Mouse (Mus musculus) urinary bladder, postnatal 25 days (tissue): ENCODE results near the gene Ttll1.
A peak's percentile ranks its signal among the peaks of the same experiment; 100 is the strongest.
"Not testable (repeated sequence)": the region's sequence is repeated elsewhere in the genome, so short reads cannot be mapped to it uniquely, and the experiment has no call there.

Experiments
- DNase-seq: peaks from one replicate; pipeline ENCODE4 v3.0.0; 2022; ENCODE audit warnings: low spot score

Gene Ttll1

DNA sequence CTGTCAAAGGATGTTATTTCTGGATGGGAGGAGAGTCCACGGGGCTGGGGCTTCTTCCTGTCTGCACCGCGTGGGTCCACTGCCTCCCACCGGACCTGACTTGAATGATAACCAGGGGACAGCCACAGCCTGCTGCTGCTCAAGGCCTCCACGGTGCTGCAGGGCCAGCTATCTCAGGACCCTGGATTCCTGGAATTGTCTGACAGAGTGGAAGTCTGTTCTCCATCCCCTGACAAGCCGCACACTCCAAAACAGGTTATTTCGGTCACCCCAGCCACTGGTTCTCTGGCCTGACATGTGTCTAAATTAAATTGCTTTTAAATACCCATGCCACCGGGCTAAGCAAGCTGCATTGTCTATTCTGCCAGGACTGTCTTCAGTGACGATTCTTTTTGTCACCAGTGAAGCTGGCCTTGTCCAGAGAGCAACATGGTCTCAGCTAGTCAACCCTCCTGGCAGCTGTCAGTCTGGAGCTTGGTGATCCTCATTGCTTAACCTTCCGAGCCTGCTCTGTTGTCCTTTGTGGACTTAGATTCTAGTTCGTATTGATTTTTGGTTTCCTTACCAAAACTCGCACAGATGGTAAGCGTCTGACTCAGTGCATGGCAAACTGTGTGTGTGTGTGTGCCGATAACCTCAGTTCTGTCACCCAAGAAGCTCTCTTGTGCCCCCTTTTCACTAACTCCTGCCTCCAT lies 13.1 kb upstream of the Ttll1 start:
- DNase-seq: no peak

DNA sequence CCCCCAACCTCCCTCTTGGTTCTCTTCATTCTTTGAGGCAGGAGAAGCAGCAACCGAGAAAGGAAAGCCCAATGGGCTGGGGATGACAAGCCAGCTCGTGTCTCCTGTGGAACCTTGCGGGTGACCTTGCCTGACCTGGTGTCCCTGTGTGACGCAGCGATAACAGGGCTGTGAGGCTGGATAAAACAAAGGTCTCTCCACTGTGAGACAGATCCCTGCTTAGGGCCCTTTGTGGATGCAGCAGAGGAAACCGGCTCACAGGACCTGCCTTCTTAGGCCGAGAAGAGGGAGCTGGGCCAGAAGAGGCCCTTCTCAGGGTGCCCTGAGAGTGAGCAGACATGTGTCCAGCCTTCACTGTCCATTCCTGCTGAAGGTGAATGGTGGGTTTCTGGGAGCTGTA lies 12.5 kb upstream of the Ttll1 start:
- no peak for DNase-seq

DNA sequence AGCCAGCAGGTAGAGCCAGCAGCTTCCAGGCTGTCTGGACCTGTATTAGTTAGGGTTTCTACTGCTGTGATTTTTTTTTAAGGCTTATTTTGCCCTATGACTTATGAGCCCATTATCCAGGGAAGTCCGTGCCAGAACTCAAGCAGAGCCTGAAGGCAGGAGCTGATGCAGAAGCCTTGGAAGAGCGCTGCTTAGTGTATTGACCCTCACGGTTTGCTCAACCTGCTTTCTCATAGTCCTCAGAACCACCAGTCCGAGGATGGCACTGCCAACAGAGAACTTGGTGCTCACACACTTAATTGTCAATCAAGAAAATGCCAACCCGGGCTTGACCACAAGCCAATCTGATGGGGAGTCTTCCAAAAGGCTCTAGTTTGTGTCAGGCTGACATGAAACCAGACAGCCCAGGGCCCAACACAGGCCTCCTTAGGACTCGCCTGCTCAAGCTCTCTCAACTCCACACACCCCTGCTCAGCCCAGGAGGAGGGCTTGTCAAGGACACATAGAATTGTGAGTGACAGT lies 10.2 kb upstream of the Ttll1 start:
- no peak for DNase-seq

DNA sequence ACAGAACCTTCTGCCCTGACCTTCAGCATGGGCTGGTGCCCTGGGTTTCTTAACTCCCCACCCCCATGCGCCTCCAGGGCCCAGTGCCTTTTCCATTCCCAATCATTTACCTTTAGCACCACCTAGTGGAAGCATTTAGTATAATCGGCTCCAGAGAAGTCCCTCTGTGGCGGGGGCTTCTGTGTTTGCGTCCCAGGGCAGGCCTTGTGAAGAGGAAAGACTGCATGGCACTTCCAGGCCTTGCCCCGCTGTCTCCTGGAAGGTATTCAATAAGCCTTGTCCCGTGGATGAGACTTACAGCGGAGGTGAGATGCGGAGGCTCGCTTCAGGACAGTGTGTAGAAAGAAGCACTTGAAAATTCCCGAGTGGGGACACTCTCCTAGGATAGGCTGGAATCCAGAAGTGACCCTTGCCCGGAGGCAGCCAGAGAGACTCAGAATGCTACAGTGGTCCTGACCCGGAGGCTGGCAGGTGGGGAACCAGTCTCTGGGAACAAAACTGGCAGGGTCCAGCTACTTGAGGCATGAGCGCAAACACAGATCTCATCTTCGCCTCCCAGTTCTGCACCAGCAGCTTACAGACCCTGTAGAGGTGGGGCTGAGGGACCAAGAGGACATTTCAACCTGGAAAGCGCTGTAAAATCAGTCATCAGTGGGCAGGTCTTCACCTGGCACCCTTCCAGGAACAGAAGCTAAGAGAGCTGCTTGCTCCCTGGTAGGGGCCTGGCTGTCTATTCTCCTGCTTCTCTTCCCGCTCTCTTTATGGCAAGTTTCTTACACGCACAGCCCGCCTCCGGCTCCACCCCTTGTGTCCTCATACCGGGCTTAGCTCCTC lies 7.7 kb upstream of the Ttll1 start:
- DNase-seq: peak; percentile 54

DNA sequence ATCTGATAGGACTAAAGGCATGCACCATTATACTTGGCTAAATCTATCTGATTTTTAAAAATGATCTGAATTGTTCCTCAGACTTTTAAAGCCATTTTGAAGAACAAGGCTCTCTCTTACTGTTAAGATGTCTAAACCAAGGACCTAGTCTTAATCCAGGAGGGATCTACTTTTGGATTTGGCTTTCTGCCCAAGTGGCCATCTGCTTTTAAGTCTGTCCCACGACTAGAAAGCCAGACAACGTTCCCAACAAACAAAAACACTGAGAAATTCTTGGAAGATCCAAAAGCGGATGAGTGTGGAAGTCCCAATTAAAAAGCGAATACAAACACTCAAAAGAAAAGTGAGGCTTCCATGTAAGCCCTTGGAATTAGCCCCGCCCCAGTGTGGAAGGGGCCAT lies 4.3 kb upstream of the Ttll1 start:
- no peak for DNase-seq

DNA sequence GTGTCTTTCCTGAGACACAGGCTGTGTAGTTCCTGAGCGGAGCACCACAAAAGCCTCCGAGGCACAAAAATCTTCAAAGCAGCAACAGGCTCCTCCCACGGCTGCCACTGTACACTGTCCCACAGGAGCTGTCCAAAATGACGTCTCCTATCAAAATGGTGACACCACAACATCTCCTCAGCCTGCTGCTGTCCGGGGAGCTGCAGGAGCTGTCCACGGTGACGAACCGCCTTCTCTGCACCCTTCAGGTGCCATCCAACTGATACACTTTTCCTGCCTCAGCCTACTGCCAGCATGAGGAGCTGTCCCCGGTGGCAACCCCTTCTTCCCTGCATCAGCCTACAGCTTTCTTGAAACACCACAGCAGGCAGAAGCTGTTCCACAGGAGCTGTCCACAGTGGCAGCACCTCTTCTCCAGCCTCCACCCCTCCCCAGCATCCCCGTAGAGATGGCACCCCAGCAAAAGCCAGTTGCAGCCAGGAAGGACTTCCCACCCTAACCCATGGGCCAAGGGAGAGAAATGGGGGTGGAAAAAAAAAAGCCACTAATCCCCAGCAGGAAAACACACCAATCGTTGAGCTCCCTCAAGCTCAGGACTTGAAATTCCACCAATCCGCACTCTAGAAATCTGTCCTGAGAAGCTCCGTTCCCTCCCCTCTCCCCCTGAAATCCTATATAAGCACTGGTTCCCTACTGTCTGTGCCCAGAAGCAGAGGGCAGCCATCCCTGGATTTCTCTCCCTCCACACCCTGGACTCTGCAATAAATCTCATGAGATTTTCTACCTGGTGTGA lies 2.0 kb upstream of the Ttll1 start:
- DNase-seq: no peak

DNA sequence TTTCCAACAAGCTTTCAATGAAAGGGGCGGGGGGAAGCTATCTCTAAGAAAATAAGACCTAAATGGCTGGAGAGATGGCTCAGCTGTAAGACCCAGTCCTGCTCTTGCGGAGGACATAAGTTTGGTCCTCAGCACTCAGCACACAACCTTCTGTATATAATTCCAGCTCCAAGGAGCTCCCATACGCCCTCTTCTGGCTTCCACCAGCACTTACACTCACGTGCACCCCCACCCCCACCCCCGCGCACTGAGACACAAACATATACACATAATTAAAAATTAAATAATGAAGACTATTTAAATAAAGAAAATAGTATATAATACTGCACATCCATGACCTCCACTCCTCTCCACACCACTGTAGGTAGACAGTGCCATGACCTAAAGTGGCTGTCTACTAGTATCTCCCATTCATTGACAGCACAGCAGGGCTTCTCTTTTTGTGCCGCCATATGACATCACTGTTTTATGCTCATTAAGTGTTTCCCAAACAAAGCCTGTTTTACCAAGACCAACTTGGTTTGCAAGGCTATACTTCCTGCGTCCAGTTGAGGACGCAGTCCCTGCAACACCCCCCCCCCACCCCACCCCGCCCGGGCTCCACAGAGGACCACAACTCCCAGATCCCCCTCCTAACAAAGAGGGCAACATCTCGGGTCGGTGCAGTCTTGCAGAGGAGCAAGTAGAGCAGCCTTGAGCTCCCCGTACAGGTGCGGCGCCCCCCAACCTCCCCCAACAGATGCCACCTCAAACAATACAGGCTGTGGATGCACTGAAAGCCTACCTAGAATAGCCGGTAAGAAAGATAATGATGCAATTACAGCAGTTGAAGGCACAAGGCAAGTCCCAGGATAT lies 516 bp downstream of the Ttll1 start:
- DNase-seq: no peak

DNA sequence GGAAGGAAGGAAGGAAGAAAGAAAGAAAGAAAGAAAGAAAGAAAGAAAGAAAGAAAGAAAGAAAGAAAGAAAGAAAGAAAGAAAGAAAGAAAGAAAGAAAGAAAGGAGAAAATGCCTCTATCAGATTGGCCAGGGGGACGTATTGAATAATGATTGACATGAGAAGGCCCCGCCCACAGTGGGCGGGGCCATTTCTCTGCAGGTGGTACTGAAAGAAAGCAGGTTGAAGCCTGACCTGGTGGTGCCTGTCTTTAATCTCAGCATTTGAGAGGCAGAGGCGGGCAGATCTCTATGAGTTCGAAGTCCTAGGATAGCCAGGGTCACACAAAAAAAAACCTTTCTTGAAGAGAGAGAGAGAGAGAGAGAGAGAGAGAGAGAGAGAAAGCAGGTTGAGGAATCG lies 9.2 kb downstream of the Ttll1 start:
- not testable (repeated sequence) for DNase-seq

DNA sequence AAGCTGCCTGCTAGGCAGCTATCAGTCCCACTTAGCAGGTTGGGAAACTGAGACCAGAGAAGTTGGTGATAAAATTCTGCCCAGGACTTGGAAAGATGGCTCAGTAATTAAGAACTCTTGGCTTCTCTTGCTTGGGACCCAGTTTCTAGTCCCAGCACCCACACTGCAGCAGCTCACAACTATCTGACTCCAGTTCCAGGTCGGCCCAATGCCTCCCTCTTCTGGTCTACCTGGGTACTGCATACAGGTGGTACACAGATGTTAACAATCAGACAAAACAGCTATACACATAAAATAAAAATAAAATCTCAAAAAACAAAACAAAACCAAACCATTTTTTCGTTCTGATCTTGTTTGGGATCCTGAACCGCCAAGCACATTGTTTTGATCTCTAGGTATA lies 10.3 kb downstream of the Ttll1 start:
- DNase-seq: no peak

DNA sequence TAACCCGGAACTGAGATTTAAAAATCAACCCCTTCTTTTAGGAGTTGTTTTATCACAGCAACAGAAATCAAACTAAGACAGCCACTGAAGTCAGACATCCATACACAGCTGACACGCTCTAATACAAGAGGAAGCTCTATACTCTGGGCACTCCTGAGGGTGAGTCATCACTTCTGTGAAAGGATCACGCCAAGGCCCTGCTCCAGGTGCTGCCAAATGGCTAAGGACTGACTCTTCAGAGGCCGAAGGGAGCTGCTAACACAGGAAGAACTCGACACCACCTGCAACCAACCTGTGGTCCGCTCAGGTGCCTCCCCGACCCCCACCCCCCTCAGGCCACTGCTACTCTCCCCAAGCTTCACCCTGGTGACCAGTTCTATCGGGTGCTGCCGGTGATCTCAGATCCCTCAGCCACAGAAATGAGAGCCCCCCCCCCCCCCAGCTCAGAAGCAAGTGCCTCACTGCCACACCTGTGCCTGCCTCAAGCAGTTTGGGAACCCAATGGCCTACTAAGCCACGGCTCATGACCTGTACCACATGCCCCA lies 11.4 kb downstream of the Ttll1 start:
- no peak for DNase-seq

DNA sequence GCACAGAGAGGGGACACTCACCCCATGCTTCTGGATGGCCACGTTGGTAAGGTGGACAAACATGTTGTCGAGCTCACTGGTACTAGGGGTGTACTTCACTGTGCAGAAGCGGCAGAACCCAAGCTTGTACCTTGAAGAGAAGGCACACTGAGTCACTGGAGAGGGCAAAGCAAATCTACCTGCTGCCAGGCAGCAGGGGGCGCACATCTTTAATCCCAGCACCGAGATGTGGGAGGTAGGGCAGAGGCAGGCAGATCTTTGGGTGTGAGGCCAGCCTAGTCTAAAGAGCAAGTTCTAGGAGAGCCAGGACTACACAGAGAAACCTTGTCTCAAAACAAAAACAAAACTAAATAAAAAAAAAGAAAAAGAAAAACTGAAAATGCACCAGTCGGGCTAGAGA lies 13.4 kb downstream of the Ttll1 start:
- DNase-seq: no peak

DNA sequence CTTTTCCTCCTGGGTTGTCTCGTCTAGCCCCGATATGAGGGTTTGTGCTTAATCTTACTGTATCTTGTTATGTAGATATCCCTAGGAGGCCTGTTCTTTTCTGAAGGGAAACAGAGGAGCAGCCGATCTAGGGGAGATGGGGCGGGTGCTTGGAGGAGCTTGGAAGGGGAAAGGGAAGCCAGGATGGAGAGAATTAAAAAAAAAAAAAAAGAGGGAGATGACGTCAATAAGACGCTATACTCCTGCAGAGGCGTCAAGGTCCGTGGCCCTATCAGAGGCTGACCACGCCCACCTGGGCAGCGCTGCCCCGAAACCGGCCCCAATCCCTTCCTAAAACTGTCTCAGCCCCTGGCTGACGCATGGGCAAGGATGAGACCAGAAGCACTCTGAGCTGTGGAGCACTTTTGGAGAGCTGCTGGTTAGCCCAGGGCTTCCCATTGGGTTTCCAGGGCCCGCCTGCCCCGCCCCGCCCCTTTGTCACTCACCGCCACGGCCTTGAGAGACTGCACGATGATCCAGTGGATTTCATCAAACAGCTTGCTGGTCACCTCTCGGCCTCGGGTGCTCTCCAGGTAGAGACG lies 14.8 kb downstream of the Ttll1 start:
- DNase-seq: no peak

DNA sequence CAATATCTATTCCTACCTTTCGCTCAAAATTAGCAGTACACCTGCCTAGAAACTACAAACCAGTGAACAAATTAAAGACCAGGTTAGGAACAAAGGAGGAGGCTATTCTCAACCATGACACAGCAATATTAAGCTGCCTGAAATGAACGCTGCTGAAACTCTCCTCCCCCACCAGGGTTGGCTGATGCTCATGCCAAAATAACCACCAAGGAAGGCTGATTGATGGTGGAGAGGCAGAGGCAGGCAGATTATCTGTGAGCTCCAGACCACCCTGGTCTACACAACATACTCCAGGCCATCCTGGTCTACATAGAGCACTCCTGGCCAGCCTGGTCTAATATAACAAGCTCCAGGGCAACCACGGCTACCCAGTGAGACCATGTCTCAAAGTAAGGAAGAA lies 15.5 kb downstream of the Ttll1 start:
- no peak for DNase-seq

DNA sequence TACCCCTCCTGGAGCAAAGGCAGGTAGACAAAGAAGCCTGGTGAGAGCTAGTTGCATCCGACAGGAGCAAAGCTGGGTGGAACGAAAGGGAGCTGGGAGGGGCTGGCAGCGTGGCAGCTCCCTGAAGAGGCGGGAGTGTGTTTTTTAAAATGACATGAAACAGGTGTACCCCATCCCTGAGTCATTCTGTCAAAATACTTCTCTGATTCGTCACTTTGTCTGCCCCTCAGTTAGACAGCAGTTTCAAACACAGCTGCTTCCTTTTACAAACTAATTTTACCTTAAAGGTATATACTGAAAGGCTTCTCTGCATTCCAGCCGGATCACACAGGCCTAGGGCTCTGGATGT lies 16.1 kb downstream of the Ttll1 start:
- no peak for DNase-seq

DNA sequence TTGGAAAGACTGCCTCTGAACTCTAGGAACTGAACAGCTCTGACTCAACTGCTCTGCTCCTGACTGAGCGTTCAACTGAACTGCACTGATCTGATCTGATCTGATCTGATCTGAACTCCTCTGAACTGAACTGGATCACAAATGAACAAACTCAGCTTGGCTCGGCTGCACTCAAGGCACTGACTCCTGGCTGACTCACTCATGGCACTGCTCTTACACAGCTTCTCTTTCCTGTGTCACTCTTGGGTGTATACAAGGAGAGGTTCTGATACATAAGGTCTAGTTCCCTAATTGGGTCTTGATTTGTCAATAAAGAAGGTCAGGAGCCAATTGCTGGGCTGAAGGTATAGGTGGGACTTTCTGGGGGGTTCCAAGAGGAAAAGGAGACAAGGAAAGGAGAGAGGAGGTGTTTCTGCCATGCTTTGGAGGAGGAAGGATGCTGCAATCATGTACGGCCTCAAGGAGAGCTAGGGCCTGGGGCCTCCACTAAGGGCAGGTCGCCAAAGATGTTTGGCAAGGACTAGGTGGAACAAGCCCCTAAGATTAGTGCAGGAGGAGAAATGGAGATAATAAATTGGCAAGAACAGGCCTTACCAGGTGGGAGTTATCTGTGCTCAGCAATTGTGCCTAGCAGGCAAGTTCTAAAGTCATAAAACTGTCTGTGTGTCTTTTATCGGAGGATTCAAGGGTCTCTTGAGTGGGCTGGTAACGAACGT lies 16.7 kb downstream of the Ttll1 start:
- no peak for DNase-seq

DNA sequence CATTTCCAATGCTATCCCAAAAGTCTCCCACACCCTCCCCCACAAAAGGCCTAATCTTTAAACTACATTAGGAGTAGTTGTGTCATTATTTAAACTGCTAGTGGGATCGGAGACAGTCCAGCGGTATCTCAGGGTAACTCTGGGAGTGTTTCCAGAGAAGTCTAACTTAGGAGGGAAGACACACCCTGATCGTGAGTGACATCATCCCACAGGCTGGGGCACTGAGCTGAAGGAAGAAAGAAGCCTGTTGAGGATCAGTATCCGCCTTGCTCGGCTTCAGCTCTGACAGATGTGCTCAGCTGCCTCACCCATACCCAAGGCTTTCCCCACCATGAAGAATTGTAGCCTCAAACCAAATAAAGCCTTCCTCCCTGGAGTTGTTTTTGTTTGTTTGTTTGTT lies 18.8 kb downstream of the Ttll1 start:
- no peak for DNase-seq

DNA sequence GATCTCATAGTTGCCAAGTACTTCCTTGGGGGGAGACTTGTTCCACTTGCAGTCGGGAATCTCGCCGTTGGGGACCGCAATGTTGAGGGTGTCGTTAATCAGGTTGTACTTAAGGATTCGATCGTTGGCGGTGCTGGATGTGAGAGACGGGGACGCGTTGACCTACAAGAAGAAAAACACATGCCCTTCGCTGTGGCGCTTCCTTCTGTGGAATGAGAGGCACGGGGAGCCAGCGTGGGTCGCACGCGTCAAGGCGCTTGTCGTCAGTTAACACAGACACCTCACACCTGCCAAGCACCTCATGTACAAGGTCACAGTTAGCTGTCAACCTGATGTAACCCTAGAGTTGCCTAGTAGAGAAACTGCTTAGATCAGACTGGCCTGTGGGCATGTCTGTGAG lies 21.2 kb downstream of the Ttll1 start:
- DNase-seq: no peak

DNA sequence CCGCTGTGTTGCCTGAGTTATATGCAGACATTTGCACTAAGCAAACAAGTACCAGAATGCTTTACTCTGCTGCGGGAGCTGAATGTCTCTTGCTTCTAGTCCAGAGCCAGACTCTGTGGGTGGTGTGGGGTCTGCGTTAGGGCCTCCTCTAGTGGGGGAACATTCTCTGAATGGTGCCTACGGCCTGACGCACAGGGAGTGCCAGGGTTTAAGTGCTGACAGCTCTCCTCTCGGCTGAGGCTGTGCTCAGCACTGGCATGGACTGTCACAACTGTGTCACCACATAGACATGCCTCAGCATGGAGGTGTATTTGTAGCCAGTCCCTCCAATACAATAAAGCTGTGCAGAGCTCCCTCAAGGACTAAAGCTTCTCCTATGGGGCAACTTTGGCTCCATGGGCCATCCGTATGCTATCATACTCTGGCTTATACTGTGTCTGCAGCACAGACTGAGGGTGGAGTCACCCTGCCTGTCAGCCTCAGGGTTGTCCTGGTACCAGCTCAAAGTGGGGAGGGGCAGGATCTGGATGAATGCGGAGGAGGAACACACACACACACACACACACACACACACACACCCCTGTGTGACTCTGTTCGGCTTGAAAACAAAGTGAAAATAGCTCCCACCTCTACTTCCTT lies 23.1 kb downstream of the Ttll1 start:
- DNase-seq: no peak

DNA sequence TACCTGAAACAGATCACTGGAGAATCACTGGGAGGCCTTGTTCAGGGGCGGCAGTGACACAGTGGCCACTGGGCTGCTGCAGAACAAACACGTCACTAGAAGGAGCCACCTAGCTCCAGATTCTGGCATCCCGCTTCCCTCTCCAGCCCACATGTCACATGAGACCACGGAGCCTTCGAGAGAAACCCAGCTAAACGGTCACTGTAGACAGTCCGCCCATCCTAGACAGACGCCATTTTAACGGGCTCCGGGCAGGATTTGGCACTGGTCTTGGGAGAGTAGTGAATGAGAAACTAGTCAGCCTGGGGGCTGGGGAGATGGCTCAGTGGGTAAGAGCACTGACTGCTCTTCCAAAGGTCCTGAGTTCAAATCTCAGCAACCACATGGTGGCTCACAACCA lies 26.4 kb downstream of the Ttll1 start:
- DNase-seq: no peak

DNA sequence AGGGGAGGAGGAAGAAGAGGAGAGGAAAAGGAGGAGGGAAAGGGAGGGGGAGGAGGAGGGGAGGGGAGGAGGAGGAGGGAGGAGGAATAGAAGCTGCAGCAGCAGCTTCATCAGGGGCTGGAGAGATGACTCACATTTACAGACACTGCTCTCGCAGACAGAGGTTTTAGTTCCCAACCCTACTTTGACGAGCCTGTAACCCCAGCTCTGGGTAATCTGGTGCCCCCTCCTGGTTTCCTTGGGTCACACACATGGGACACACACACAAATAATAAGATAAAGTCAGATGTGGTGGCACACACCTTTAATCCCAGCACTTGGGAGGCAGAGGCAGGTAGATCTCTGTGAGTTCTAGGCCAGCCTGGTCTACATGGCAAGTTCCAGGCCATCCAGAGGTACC lies 27.2 kb downstream of the Ttll1 start:
- no peak for DNase-seq
